Mouse (Mus musculus): ENCODE data around the gene Olfr1330. TPM values are rescaled to one million over a fixed set of nuclear protein-coding genes. Genes with fewer than 3 reads are reported as not detected.
"Not testable (repeated sequence)": the region's sequence is repeated elsewhere in the genome, so short reads cannot be mapped to it uniquely, and the experiment has no call there.

Olfr1330 gene
- 0.05 TPM in 1 of 2 replicates, not detected in the other for polyA plus RNA-seq (2015; fragmentation: Nextera tagmentation; extraction: Ambion mirVana)

DNA sequence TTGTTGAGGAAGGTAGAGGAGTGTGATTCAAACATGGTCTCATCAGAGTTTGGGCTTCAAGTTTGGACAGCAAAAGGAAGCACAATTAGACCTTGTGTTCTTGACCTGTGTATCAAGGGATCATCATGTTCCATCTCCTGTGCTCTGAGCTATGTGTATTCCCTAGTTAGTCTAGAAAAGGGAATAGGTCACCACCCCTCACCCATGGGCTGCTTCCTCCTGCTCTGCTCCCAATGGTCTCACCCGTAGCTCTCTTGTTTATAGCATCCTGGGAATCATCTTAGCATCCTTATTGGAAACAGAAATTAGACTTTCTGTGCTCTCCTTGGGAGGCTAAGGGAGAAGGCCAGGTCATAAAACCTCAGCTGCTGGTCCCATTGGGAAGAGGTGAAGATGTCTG is at the start of gene Olfr1330:
Gene Olfr1330 (plus strand): TSS at position 301 of the 400 bp plus-strand sequence.
- 45% methylated on average over 1 of the region's 1 CpGs for WGBS

DNA sequence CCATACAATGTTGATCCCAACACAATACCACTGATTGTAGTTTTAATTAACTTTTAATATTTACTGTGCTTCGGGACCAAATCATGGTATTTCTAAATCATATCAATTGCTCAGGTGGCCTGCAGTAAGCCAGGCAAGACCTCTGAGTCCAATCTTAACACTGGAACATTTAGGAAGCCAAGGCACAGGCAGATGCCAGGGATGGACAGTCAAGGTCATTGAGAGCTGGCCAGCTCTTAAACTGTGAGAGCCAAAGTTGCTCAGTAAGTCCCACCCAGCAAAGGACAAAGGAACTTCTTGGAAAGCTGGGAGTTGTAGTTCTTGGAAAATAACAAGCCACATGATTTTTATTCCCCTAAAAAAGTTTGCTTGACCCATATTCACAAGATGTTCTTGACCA is 26.6 kb upstream of the Olfr1330 start:
- H3K27ac ChIP-seq (ENCODE audit: low read length), result no peak overlapping the region
- H3K9ac ChIP-seq (replicated peaks; ENCODE audit: low read depth), result no peak overlapping the region
- WGBS, result 74% methylated on average over 1 of the region's 1 CpGs
- TF ChIP-seq CTCF (IDR thresholded peaks at IDR 0.05) (no peak), EP300 (IDR thresholded peaks at IDR 0.05) (no peak)
- ATAC-seq, result no peak
- no peak overlapping the region for H3K4me3 ChIP-seq (ENCODE audit: low read depth, low read length)
- H3K36me3 ChIP-seq (ENCODE audit: insufficient read depth, low read length), result no peaks in the 10 kb centered on the region
- H3K4me1 ChIP-seq (ENCODE audit: insufficient read depth, low read depth, low read length), result no peaks in the 10 kb centered on the region
- H3K4me2 ChIP-seq (replicated peaks; ENCODE audit: low read depth, low read length), result no peak overlapping the region
- no peaks in the 10 kb centered on the region for H3K27me3 ChIP-seq (replicated peaks; ENCODE audit: insufficient read depth, low read length)
- DNase-seq (ENCODE audit: low spot score), result no peak
- H3K9me3 ChIP-seq (ENCODE audit: low read length), result no peaks in the 10 kb centered on the region

More for the DNA sequence above, at the start of gene Olfr1330:
- TF ChIP-seq CTCF (IDR thresholded peaks at IDR 0.05) (no peak), EP300 (IDR thresholded peaks at IDR 0.05) (no peak)
- DNase-seq (ENCODE audit: low spot score) (no peak), ATAC-seq (no peak)
- no peaks in the 10 kb centered on the region for H3K36me3 ChIP-seq (ENCODE audit: insufficient read depth, low read length)
- no peak within 1 kb of the TSS for H3K27ac ChIP-seq (ENCODE audit: low read length)
- no peak within 1 kb of the TSS for H3K9ac ChIP-seq (replicated peaks; ENCODE audit: low read depth)
- H3K4me1 ChIP-seq (ENCODE audit: insufficient read depth, low read depth, low read length), result no peaks in the 10 kb centered on the region
- H3K4me3 ChIP-seq (ENCODE audit: low read depth, low read length), result no peak within 1 kb of the TSS
- H3K9me3 ChIP-seq (ENCODE audit: low read length), result no peaks in the 10 kb centered on the region
- H3K4me2 ChIP-seq (replicated peaks; ENCODE audit: low read depth, low read length), result no peak within 1 kb of the TSS
- no peaks in the 10 kb centered on the region for H3K27me3 ChIP-seq (replicated peaks; ENCODE audit: insufficient read depth, low read length)

GRCm38 (mm10) chr4:118862704-118863103 is 25.7 kb upstream of the Olfr1330 start:
- H3K27me3 ChIP-seq (replicated peaks; ENCODE audit: insufficient read depth, low read length), result no peaks in the 10 kb centered on the region
- WGBS, result 64% methylated on average over 4 of the region's 4 CpGs
- no peak overlapping the region for H3K9ac ChIP-seq (replicated peaks; ENCODE audit: low read depth)
- H3K4me2 ChIP-seq (replicated peaks; ENCODE audit: low read depth, low read length), result no peak overlapping the region
- no peak overlapping the region for H3K4me3 ChIP-seq (ENCODE audit: low read depth, low read length)
- ATAC-seq, result no peak
- H3K9me3 ChIP-seq (ENCODE audit: low read length), result no peaks in the 10 kb centered on the region
- TF ChIP-seq CTCF (IDR thresholded peaks at IDR 0.05), result no peak
- H3K4me1 ChIP-seq (ENCODE audit: insufficient read depth, low read depth, low read length), result no peaks in the 10 kb centered on the region
- H3K27ac ChIP-seq (ENCODE audit: low read length), result no peak overlapping the region
- DNase-seq (ENCODE audit: low spot score), result no peak
- no peaks in the 10 kb centered on the region for H3K36me3 ChIP-seq (ENCODE audit: insufficient read depth, low read length)

DNA sequence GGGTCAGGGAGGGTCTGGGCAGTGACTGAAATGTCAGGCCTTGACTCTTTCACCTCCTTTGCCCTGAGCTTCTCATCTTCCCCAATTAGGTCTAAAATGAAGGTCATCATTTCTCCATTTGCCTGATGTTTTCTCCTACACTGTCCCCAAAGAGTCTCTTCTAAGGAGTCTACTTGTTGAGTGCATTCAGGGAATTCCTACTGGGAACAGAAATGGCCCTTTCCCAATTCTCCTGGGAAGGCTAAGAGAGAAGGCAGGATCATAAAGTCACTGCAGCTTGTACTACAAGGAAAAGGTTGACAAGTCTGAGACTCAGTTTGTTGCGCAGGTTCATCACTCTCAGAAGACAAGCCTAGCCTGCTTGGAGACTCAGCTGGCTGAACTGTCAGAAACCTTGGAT is 24.0 kb upstream of the Olfr1330 start, which contains the start of gene Olfr1331:
Gene Olfr1331 (plus strand): TSS at position 301 of the 400 bp plus-strand sequence.
- no peak within 1 kb of the TSS for H3K4me2 ChIP-seq (replicated peaks; ENCODE audit: low read depth, low read length)
- ATAC-seq, result no peak
- no peak within 1 kb of the TSS for H3K4me3 ChIP-seq (ENCODE audit: low read depth, low read length)
- 92% methylated on average over 1 of the region's 1 CpGs for WGBS
- DNase-seq (ENCODE audit: low spot score), result no peak
- TF ChIP-seq EP300 (IDR thresholded peaks at IDR 0.05) (no peak), CTCF (IDR thresholded peaks at IDR 0.05) (no peak)
- no peak within 1 kb of the TSS for H3K9ac ChIP-seq (replicated peaks; ENCODE audit: low read depth)
- no peaks in the 10 kb centered on the region for H3K4me1 ChIP-seq (ENCODE audit: insufficient read depth, low read depth, low read length)
- H3K27ac ChIP-seq (ENCODE audit: low read length), result no peak within 1 kb of the TSS
- no peaks in the 10 kb centered on the region for H3K9me3 ChIP-seq (ENCODE audit: low read length)
- H3K27me3 ChIP-seq (replicated peaks; ENCODE audit: insufficient read depth, low read length), result no peaks in the 10 kb centered on the region
- no peaks in the 10 kb centered on the region for H3K36me3 ChIP-seq (ENCODE audit: insufficient read depth, low read length)

DNA sequence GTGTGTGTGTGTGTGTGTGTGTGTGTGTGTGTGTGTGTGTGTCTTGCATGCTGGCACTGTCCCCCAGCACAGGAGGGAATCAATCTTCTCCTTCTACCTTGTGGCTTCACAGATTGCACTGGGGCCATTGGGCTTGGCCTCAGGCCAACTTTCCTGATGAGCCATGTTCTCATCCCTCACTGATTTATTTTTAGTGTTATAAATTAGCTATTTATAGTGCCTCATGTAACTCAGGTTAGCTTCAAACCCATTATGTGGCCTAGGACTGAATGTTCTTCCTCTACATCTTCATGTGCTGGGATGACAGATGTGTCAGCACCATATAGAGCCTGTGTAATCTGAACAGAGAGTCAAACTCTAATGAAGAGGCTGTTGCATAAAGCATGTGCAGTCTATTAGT is 20.8 kb upstream of the Olfr1330 start:
- H3K4me1 ChIP-seq (ENCODE audit: insufficient read depth, low read depth, low read length), result no peaks in the 10 kb centered on the region
- H3K4me2 ChIP-seq (replicated peaks; ENCODE audit: low read depth, low read length), result no peak overlapping the region
- no peaks in the 10 kb centered on the region for H3K36me3 ChIP-seq (ENCODE audit: insufficient read depth, low read length)
- TF ChIP-seq EP300 (IDR thresholded peaks at IDR 0.05), result no peak
- TF ChIP-seq CTCF (IDR thresholded peaks at IDR 0.05), result no peak
- H3K27me3 ChIP-seq (replicated peaks; ENCODE audit: insufficient read depth, low read length), result no peaks in the 10 kb centered on the region
- DNase-seq (ENCODE audit: low spot score) (no peak), ATAC-seq (no peak)
- no peaks in the 10 kb centered on the region for H3K9me3 ChIP-seq (ENCODE audit: low read length)
- H3K27ac ChIP-seq (ENCODE audit: low read length), result no peak overlapping the region
- no peak overlapping the region for H3K9ac ChIP-seq (replicated peaks; ENCODE audit: low read depth)
- no peak overlapping the region for H3K4me3 ChIP-seq (ENCODE audit: low read depth, low read length)

GRCm38 (mm10) chr4:118901981-118902380 is 13.6 kb downstream of the Olfr1330 start:
- TF ChIP-seq CTCF (IDR thresholded peaks at IDR 0.05) (no peak), EP300 (IDR thresholded peaks at IDR 0.05) (no peak)
- H3K36me3 ChIP-seq (ENCODE audit: insufficient read depth, low read length), result no peaks in the 10 kb centered on the region
- ATAC-seq, result no peak
- no peaks in the 10 kb centered on the region for H3K4me1 ChIP-seq (ENCODE audit: insufficient read depth, low read depth, low read length)
- H3K27ac ChIP-seq (ENCODE audit: low read length), result no peak overlapping the region
- DNase-seq (ENCODE audit: low spot score), result no peak
- H3K4me3 ChIP-seq (ENCODE audit: low read depth, low read length), result no peak overlapping the region
- no peaks in the 10 kb centered on the region for H3K9me3 ChIP-seq (ENCODE audit: low read length)
- H3K9ac ChIP-seq (replicated peaks; ENCODE audit: low read depth), result no peak overlapping the region
- H3K27me3 ChIP-seq (replicated peaks; ENCODE audit: insufficient read depth, low read length), result no peaks in the 10 kb centered on the region
- H3K4me2 ChIP-seq (replicated peaks; ENCODE audit: low read depth, low read length), result no peak overlapping the region
- WGBS, result 64% methylated on average over 2 of the region's 2 CpGs

DNA sequence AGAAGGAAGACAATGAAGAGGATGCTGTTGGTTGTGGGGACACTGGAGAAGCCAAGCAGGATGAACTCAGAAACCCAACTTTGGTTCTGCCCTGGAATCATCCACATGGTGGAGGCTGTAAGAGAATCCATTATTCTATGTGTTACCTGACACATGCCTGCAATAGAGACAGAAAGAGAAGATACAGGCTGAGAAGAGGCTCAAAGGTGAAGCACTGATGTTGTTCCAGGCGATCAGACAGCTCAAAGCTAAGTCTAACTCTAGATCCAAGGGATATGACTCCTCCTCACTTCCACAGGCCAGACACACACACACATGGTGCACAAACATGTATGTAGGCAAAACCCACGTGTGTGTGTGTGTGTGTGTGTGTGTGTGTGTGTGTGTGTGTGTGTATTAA is 29.0 kb downstream of the Olfr1330 start, which contains the start of gene Olfr1329:
Gene Olfr1329 (minus strand): TSS at position 101 of the 400 bp plus-strand sequence.
- not testable (repeated sequence) for H3K4me2 ChIP-seq (replicated peaks; ENCODE audit: low read depth, low read length); H3K4me3 ChIP-seq (ENCODE audit: low read depth, low read length); H3K27ac ChIP-seq (ENCODE audit: low read length); H3K36me3 ChIP-seq (ENCODE audit: insufficient read depth, low read length); H3K9me3 ChIP-seq (ENCODE audit: low read length); H3K9ac ChIP-seq (replicated peaks; ENCODE audit: low read depth); H3K27me3 ChIP-seq (replicated peaks; ENCODE audit: insufficient read depth, low read length); DNase-seq (ENCODE audit: low spot score); ATAC-seq; H3K4me1 ChIP-seq (ENCODE audit: insufficient read depth, low read depth, low read length)
- WGBS, result 51% methylated on average over 2 of the region's 2 CpGs

DNA sequence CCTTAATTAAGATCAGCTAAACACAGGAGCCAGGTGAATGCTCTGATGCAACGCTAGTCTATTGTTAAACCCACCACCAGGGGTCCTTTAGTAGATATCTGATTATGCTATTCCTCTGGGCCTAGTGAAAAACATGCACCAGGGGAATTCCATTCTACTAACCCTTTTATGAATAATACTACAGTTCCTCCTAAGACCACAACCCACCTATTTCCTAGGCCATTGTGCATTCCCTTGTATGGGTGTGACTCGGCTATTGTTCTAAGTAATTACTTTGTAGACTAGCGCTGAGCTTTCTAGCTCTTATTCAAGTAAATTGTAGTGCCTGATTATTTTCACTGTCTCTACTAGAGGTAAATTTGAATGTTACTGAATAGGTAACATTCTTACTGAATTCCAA is 42.9 kb downstream of the Olfr1330 start:
- H3K4me3 ChIP-seq (ENCODE audit: low read depth, low read length); H3K27ac ChIP-seq (ENCODE audit: low read length): not testable (repeated sequence)
- 79% methylated on average over 3 of the region's 3 CpGs for WGBS

More for the DNA sequence above, 42.9 kb downstream of the Olfr1330 start:
- H3K9me3 ChIP-seq (ENCODE audit: low read length); H3K4me1 ChIP-seq (ENCODE audit: insufficient read depth, low read depth, low read length); H3K9ac ChIP-seq (replicated peaks; ENCODE audit: low read depth); DNase-seq (ENCODE audit: low spot score); H3K36me3 ChIP-seq (ENCODE audit: insufficient read depth, low read length); H3K27me3 ChIP-seq (replicated peaks; ENCODE audit: insufficient read depth, low read length); ATAC-seq; H3K4me2 ChIP-seq (replicated peaks; ENCODE audit: low read depth, low read length): not testable (repeated sequence)
